Mouse (Mus musculus): ENCODE measurements around the gene Aars.

- TF ChIP-seq CTCF (IDR thresholded peaks at IDR 0.05; ENCODE audit: extremely low read depth, insufficient read depth, insufficient read length, insufficient replicate concordance) (no peak), POLR2A (IDR thresholded peaks at IDR 0.05; ENCODE audit: low read depth, low read length) (no peak)
Observed at GRCm38 (mm10) chr8:111091706-111092105, 58.8 kb downstream of the Aars start.

All from spleen, adult 2 months (tissue).